9 mouse cellular contexts compared by ENCODE assay signal in the genomic region with DNA sequence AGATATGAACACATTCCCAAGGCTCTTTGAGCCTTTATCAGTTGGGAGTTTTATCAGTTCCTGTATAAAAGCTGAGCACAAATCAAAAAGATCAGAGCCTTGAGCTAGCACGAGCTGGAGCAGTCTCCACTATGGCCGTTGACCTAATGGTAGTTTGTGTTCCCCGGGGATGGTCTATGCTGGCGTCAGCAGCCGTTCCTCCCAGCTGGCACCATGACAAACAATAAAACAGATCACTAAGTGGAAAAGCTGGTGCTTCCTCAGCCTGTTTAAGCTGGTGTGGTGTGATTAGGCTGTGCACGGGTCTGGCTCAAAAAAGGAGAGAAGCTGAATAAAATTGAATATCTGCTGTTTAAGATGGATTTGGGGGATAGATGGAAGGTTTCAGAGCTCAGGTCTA.
DNase-seq lines count a peak whose midpoint lies in the region; ATAC-seq and TF ChIP-seq lines count a peak whose summit lies in the region.
"Had no signal": no experiment of that assay in that cellular context is flagged by ENCODE, and none has a peak within 500 bp of the region (broad histone marks: within the 10 kb centered on the region; RNA-seq: fewer than 3 reads in every experiment).

No protein-coding gene starts in this region.

- no peak for TF ChIP-seq CTCF in forebrain, postnatal 0 days (IDR thresholded peaks at IDR 0.05; ENCODE audit: low read depth)

- no peak overlapping the region for H3K4me3 ChIP-seq in forebrain, postnatal 0 days (ENCODE audit: low read depth, low read length)
- no peak overlapping the region for H3K4me3 ChIP-seq in forebrain, embryonic 16.5 days (replicated peaks; ENCODE audit: low read length)
- no peak overlapping the region for H3K4me3 ChIP-seq in hindbrain, embryonic 13.5 days
- H3K4me3 ChIP-seq: limb, embryonic 15.5 days had no signal

- H3K9ac ChIP-seq in forebrain, postnatal 0 days: no peak overlapping the region
- H3K9ac ChIP-seq in forebrain, embryonic 16.5 days (replicated peaks; ENCODE audit: low read depth, low read length): no peak overlapping the region
- no peak overlapping the region for H3K9ac ChIP-seq in hindbrain, embryonic 13.5 days
- H3K9ac ChIP-seq: limb, embryonic 15.5 days had no signal

- WGBS in forebrain, postnatal 0 days: 50% methylated on average over 6 of the region's 6 CpGs
- WGBS in forebrain, embryonic 16.5 days: 60% methylated on average over 6 of the region's 6 CpGs
- WGBS in hindbrain, embryonic 13.5 days: 33% methylated on average over 6 of the region's 6 CpGs

- ATAC-seq in forebrain, postnatal 0 days: peak; percentile 52; the same call in 1 of the 2 replicates
- no peak for ATAC-seq in forebrain, embryonic 16.5 days
- ATAC-seq in hindbrain, embryonic 13.5 days (ENCODE audit: low FRiP score): peak; percentile 41; the same call in 1 of the 2 replicates

- H3K4me1 ChIP-seq in forebrain, postnatal 0 days (ENCODE audit: insufficient read depth): no peaks in the 10 kb centered on the region
- H3K4me1 ChIP-seq in forebrain, embryonic 16.5 days (replicated peaks; ENCODE audit: control insufficient read depth, insufficient read depth, low read length): 0 out of 2 replicates have a peak, but pooled peaks cover 3% of the 10 kb centered on the region
- peaks cover 25% of the 10 kb centered on the region for H3K4me1 ChIP-seq in hindbrain, embryonic 13.5 days (replicated peaks)

- H3K36me3 ChIP-seq in forebrain, postnatal 0 days (ENCODE audit: insufficient read depth): no peaks in the 10 kb centered on the region
- no peaks in the 10 kb centered on the region for H3K36me3 ChIP-seq in forebrain, embryonic 16.5 days (ENCODE audit: control insufficient read depth, insufficient read depth)
- H3K36me3 ChIP-seq in hindbrain, embryonic 13.5 days: no peaks in the 10 kb centered on the region
- H3K36me3 ChIP-seq: limb, embryonic 15.5 days had no signal

- no peaks in the 10 kb centered on the region for H3K27me3 ChIP-seq in forebrain, postnatal 0 days (ENCODE audit: insufficient read depth, low read length)
- H3K27me3 ChIP-seq in forebrain, embryonic 16.5 days (replicated peaks; ENCODE audit: control insufficient read depth, insufficient read depth, low read length): no peaks in the 10 kb centered on the region
- no peaks in the 10 kb centered on the region for H3K27me3 ChIP-seq in hindbrain, embryonic 13.5 days
- H3K27me3 ChIP-seq: limb, embryonic 15.5 days had no signal

- peak; percentile 15 for DNase-seq in forebrain, postnatal 0 days
- DNase-seq in adipocyte (ENCODE audit: low spot score): peak; percentile 10
- peak; percentile 21 for DNase-seq in lung, postnatal 36 days
- DNase-seq in right cerebral cortex, postnatal 4 days: no peak
- no peak for DNase-seq in frontal cortex, postnatal 10 days (ENCODE audit: low spot score in 2 of 2)
- DNase-seq in thymus, postnatal 4 days: no peak

- H3K4me2 ChIP-seq in forebrain, postnatal 0 days (ENCODE audit: low read depth): no peak overlapping the region
- no peak overlapping the region for H3K4me2 ChIP-seq in forebrain, embryonic 16.5 days (ENCODE audit: low read length)
- H3K4me2 ChIP-seq in hindbrain, embryonic 13.5 days: no peak overlapping the region
- H3K4me2 ChIP-seq: limb, embryonic 15.5 days had no signal

- H3K27ac ChIP-seq in forebrain, postnatal 0 days (ENCODE audit: low read depth, low read length): no peak overlapping the region
- H3K27ac ChIP-seq in forebrain, embryonic 16.5 days (ENCODE audit: low read length): no peak overlapping the region
- H3K27ac ChIP-seq in hindbrain, embryonic 13.5 days: peak overlapping the region; percentile 62
- H3K27ac ChIP-seq: limb, embryonic 15.5 days had no signal

- H3K9me3 ChIP-seq in forebrain, postnatal 0 days (ENCODE audit: low read length): no peaks in the 10 kb centered on the region
- H3K9me3 ChIP-seq in forebrain, embryonic 16.5 days (ENCODE audit: control insufficient read depth, low read length): no peaks in the 10 kb centered on the region
- H3K9me3 ChIP-seq in hindbrain, embryonic 13.5 days: no peaks in the 10 kb centered on the region
- H3K9me3 ChIP-seq: limb, embryonic 15.5 days had no signal

Comparison
In these comparisons a context has a peak if more than half of its experiments do, and no peak if none do; other contexts are left out.
1. DNase-seq: peak in forebrain, postnatal 0 days (single experiment), adipocyte (single experiment) and lung, postnatal 36 days (single experiment); none in right cerebral cortex, postnatal 4 days (single experiment), frontal cortex, postnatal 10 days (0 of 2) and thymus, postnatal 4 days (single experiment).